Mouse (Mus musculus): ENCODE results near the gene Sstr3.

The Sstr3 gene

DNA sequence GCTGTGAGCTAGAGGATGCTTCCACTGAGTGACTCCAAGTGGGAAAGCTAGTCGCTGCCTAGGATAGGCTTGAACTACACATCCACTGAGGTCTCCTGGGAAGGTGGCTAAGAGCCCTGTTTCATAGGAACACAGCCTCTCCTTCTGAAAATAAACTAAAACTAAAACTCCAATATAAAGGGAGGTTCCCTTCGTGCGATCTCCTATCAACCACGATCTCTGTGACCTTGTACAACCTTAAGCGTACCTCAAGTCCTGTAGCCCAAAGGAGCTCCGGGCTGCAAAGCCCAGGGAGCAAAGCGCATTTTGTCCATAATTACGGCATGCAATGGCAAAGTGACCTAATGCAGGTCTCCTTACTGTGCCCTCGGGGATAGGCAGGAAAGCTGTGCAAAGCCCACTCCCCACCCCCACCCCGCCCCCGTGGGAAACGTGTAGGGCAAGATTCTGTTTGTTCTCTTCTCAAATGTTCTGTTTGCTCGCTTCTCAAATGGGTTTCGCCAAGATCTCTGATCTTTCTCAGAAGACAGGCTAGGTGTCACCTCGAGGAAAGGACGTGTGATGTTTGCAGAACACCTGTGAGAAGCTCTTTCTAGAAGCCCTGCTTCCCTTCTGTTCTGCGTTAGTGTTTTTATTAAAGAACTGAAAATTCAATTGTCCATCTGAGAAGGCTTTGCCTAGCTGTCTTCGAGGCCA lies 41.9 kb downstream of the Sstr3 start:
- DNase-seq (ENCODE audit: low spot score): no peak

DNA sequence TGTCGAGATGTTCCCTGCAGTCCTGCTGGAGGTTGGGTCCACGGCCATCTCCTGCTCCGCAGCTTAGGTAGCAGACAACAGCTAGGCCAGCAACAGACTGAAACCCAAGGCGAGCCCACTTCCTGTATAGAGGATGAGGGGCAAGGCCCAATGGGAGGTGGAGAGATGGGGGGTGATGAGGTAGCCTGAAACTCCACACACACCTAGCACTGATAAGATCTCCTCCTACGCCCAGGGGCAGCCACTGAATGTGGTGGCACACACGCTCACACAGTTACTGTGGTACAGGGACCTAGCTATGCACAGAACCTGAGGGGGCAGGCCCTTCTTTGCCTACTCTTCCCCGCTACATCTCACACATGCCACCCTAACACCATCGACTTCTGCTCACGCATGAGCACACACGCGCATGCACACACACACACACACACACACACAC lies 49.5 kb downstream of the Sstr3 start, which contains the start of gene Il2rb:
TSS of gene Il2rb (minus strand) at position 304 of the 439 bp plus-strand sequence.
- DNase-seq (ENCODE audit: low spot score): no peak

DNA sequence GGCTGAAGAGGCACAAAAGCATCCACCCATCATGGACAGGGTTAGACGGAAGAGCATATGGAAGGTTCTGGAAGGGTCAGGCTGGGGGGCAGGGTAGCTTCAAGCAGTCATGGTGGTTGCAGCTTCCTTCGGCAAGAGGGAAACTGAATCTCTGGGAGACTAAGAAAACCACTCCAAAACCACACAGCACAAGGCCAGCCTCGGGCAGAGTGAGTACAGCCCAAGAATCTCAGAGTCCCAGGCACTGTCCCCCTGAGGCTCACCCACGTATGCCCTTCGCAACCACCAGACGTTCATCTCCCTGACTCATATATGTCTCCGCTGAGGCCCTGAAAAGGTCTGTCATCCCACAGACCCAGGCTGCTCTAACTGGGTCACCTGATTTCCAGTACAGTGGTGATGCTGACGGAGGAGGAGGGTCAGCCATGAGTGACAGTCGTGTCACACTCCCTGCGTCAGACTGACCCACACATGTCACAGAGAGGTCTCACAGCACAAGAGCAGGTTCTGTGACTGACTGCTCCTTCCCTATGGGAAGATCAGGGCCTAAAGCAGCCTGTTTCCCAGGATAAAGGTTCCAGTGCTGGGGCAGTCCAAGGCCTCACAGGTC lies 51.0 kb downstream of the Sstr3 start:
- DNase-seq (ENCODE audit: low spot score): no peak

DNA sequence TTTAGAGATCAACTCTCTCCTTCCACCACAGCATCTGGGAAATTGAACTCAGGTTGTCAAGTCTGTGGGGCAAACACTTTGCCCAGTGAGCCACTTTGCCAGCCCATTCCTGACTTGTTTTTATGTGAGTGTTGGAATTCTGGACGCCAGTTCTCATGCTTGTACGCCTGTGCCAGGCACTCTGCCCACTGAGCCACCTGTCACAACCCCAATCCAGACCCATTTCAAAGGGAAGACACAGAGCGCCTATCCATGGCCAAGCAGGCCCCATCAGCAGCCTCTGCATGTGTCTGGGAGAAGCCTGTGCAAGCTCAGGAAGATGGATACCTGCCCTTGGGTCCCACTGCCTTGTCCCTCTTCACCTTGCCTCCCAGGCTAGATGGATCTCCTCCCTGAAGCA lies 53.2 kb downstream of the Sstr3 start:
- no peak for DNase-seq (ENCODE audit: low spot score)

DNA sequence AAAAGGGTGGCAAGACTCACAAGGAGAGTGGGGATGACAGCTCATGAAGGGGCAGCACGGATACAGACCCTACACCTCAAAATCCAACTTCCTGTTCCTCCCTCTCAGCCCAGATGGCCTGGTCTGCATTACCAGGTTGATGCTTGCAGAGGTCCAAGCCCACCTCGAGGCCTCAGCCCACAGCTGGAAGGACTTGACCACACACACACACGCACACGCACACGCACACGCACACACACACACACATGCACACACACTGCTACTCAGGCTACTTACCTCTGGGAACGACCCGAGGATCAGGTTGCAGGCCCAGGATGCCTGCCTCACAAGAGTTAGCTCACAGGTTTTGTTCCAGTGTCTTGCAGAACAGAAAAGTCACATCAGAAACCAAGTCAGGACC lies 54.6 kb downstream of the Sstr3 start:
- no peak for DNase-seq (ENCODE audit: low spot score)

DNA sequence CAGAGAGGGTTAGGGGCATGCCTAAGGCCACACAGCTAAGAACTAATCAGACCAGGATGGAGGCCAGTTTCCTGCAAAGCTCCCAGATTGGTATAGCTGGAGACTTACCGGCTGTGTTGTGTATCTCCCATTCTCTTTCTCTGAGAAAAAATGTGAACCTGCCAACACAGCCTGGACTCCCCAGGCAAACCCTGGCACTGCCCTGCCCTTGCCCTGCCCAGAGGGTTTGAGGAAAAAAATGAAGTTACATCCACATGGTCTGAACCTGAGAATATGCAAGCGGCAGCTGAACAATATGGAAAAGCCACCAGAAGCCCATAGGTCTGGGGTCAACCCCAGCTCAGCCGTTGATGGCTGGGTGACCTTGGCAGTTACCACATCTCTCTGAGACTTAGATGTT lies 55.2 kb downstream of the Sstr3 start:
- no peak for DNase-seq (ENCODE audit: low spot score)

DNA sequence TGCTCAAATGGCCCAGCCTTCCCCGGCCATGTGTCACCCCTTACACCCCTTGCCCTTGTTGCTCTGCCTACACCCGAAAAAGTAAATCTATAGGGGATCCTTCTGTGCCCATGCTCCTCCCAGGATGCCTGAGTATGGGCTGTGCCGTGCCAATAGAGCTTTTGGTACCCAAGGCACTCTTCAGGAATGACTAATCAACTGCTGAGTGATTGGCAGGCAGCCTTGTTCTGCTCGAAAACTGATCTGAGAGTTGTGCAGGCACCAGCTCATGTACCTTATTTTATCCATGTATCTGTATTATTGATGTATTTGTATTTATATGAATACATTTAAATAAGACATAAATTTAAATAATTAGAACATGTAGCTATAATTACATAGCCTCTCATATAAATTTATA lies 57.4 kb downstream of the Sstr3 start:
- DNase-seq (ENCODE audit: low spot score): no peak
